Mouse (Mus musculus): ENCODE results near the gene Hist3h2ba.

Gene Hist3h2ba

DNA sequence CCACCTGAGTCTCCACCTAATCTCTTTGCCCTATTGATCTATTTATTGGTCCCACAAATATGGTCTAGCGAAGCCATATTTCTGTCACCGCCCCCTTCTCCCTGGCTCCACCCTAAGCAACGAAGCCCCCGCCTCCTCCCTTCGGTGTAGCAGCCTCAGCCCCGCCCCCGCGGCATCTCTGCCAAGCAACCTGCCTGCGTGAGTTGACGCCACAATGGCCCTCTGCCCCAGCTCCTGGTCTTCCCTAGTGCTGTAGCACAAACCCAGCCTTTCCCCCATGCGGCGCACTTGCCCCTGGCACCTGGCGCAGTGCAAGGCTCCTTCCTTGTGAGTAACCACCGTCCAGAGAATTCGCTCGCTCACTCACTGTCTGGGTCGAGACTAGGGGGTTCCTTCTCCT lies 14.8 kb downstream of the Hist3h2ba start:
- in situ Hi-C loops (cut with MboI; ENCODE audit: low sequenced_read_pairs) = no loop called here

DNA sequence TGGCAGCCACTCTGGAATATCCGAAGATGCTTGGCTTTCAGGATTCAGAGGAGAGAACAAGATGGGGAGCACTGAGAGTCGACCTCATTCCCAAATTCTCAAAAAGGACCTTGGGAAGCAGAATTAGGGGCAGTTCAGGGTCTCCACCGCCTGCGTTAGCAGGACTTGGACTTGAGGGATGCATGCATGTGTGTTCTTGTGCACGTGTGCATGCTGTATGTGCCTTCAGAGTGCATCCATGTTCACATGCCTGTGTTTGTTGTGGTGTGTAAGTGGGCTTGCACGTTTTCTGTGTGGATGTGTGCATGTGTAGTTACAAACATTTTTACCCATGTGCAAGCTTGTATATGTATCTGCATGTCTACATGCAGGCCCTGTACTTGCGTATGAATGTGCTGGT lies 15.5 kb downstream of the Hist3h2ba start:
- in situ Hi-C loops (cut with MboI; ENCODE audit: low sequenced_read_pairs) = no loop called here

DNA sequence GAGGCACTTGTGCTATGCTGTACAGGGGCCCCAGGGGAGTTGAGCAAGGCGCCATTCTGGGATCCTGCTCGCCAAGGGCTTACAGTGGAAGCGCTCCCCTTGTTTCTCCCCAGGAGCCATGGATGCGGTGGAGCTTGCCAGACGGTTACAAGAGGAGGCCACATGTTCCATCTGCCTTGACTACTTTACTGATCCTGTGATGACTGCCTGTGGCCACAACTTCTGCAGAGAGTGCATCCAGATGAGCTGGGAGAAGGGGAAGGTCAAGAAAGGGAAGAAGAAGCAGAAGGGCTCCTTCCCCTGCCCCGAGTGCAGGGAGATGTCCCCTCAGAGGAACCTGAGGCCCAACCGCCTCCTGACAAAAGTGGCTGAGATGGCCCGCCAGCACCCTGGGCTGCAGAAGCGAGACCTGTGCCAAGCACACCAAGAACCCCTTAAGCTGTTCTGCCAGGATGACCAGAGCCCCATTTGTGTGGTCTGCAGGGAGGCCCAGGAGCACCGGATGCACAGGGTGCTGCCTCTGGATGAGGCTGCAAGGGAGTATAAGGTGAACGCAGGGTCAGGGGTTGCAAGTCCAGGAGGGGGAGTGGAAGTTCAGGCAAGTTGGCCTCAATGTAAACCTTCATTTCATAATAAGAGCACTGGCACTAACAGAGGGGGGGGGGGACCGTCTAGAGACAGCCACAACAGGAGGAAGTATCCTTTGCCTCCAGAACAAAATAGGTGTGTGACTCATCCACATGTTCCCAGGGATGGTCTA lies 16.5 kb downstream of the Hist3h2ba start:
- in situ Hi-C loops (cut with MboI; ENCODE audit: low sequenced_read_pairs) = no loop called here

DNA sequence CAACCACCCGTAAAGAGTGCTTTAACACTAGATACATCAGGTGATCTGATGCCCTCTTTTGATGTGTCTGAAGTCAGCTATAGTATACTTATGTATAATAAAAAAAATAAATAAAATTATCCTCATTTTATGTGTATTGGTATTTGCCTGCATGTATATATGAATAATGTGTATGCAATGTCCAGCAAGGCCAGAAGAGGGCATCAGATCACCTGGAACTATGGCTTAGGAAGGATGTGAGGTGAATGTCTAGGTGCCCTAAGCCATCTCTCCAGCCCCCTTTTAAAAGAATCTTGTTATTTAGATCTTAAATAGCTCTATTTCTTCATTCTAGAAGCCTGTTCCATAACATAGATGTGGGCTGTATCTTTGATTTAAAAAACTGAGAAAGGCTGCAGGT lies 18.6 kb downstream of the Hist3h2ba start:
- in situ Hi-C loops (cut with MboI; ENCODE audit: low sequenced_read_pairs) = no loop called here

DNA sequence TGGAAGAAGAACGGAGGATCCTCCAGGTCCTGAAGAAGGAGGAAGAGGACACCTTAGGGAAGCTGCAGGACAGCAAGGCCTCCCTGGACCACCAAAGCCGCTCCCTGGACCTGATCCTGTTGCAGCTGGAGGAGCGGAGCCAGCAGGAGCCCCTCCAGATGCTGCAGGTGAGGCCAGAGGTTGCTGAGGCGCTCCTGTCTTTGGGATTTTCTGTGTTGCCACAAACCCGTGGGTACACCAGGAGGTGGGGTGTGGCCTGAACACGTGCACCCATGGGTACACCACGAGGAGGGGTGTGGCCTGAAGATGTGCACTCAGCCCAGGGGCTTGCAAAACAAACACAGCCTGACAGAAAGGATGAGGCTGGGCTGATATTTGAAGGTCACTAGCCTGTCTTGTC lies 19.8 kb downstream of the Hist3h2ba start:
- in situ Hi-C loops (cut with MboI; ENCODE audit: low sequenced_read_pairs) = no loop called here

DNA sequence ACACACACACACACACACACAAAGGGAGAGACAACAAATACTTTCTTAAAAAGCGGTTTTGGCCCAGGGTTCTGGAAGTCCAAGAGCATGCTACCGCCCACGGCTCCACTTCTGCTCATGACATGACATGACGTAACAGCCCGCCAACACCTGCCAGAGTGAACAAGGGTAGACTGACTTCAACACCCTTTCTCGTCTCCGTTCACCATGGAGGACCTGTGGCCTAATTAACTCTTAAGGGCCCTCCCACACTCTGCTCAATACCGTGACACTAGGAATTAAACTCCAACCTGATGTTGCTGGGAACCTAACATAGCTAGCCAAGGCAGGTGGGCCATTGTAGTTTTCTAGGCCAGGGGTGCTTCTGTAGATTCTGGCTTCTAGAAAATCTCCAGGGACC lies 20.3 kb downstream of the Hist3h2ba start:
- in situ Hi-C loops (cut with MboI; ENCODE audit: low sequenced_read_pairs) = no loop called here

DNA sequence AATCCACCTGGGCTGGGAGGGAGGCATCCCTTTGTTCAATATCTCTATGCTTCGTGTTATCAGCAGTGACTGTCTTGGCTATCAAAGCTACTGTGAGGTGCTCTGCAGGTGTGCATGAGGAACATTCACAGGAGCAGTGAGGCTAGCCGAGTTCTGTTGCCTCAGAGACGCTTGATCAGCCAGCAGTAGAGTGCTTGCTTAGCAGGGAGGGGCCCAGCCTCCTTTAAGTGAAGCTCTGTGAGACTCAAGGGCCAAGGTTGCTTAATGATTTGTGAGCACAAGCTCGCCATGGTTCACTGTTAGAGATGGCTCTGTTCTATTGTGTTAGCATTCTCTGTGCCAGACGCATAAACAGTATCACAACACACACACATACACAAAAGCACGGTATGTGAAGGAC lies 20.9 kb downstream of the Hist3h2ba start:
- in situ Hi-C loops (cut with MboI; ENCODE audit: low sequenced_read_pairs) = no loop called here

DNA sequence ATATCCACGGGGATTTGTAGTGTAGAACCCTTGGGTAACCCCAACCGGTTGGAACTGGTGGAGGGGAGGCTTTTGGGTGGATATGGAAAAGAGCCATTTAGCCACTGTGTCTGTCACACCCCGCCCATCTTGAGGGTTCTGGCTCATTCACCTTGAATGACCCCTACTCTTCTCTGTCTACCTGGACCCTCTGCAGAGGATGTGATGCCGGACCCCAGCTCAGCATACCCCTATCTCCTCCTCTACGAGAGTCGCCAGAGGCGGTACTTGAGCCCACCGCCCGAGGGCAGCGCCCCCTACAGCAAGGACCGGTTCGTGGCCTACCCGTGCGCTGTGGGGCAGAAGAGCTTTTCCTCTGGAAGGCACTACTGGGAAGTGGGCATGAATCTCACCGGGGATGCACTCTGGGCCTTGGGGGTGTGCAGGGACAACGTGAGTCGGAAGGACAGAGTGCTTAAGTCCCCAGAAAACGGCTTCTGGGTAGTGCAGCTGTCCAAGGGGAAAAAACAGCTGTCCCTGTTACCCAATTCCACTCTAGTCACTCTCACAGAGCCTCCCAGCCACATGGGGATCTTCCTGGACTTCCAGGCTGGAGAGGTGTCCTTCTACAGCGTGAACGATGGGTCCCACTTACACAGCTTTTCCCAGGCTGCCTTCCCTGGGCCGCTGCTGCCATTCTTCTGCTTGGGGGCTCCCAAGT lies 22.3 kb downstream of the Hist3h2ba start:
- in situ Hi-C loops (cut with MboI; ENCODE audit: low sequenced_read_pairs) = no loop called here

DNA sequence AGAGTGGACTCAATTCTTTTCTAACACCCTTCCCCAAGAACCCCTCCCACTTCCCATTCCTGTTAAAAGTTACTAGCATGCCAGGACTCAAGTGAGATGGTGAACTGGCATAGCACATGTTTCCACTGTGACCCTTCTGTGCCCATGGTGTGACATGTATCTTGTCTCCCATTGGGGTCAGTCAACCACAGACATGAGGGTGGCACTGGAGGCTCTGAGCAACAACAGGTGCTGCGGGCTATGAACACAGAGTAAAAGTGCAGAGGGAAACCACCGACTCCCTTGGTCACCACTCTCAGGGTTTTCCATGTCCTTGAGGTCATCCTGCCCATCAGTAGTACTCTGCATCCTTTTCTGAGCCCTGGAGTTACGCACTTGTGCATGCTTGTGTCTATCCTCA lies 23.1 kb downstream of the Hist3h2ba start:
- in situ Hi-C loops (cut with MboI; ENCODE audit: low sequenced_read_pairs) = no loop called here

DNA sequence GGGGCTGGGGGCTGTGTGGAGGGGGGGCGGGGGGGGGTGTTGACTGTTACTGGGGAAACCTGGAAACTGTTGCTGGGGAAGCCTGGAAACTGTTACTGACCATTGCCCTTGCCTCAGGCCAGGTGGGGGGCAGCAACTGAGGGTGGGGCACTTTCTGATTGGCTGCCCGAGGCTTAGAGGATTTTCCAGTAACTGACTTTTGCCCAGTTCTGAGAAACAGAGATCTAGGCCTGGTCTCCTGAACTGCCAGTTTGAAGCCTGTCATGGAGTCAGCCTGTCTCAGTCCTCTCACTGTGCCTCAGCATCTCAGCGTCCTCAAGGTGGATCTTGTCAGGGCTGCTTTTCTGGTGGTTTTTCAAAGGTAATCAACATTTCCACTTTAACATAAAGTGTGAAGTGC lies 25.7 kb downstream of the Hist3h2ba start:
- in situ Hi-C loops (cut with MboI; ENCODE audit: low sequenced_read_pairs) = no loop called here

DNA sequence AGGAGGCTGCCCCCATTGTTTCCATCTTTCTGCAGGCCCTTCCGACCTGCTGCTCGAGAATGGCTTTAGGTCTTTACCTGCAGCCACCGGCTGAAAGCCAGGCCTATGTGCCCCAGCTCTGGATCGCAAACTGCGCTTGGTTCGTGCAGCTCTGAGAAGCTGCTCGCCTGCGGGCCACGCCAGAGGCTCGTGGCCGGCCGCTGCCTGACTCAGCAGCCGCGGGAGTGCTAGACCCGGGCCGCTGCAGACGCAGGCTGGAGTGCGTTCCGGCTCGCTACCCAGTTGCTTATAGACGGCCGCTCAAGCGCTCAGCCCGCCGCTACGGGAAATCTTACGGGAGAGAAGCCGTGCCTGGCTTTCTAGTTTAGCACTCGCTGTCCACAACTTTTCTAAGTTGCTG lies 28.4 kb downstream of the Hist3h2ba start:
- in situ Hi-C loops (cut with MboI; ENCODE audit: low sequenced_read_pairs) = no loop called here

DNA sequence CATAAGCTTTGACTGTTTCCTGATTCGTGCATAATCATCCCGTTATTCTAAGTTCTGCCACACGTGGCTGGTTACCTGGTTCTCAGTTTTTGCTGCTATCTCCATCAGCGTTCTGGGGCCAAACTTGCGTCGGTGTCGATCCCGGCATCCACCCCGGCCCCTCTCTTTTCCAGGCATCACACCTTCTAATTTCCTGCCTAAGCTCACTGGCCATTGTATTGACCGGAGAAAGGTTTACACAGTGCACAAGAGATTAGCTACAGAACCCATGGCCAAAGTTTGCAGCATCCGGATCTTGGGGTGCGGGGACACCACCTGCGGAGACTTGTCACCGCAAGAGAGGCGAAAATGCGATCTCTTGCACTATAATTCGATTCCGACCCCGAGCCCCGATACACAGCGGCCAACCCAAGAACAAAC lies 28.9 kb downstream of the Hist3h2ba start:
- in situ Hi-C loops (cut with MboI; ENCODE audit: low sequenced_read_pairs) = no loop called here

DNA sequence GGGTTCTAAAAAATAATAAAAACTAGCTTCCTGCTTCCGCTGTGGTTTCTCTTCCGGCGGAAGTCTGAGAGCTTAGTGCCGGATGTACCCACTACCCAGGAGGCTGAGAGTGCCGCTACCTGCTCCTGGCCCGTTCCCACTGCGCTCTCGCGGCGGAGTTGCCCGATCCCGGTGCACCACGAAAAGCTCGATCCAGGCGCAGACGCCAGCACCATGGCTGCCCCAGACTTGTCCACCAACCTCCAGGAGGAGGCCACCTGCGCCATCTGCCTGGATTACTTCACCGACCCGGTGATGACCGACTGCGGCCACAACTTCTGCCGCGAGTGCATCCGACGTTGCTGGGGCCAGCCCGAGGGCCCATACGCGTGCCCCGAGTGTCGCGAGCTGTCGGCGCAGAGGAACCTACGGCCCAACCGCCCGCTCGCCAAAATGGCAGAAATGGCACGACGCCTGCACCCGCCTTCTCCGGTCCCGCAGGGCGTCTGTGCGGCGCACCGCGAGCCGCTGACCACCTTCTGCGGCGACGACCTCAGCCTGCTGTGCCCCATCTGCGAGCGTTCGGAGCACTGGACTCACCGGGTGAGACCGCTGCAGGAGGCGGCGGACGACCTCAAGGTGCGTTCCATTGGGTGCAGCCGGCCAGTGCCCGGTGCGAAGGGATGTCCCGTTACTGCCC lies 29.4 kb downstream of the Hist3h2ba start, which contains the start of gene Trim11:
Gene Trim11 (plus strand): TSS at position 67 of the 679 bp plus-strand sequence.
- in situ Hi-C loops (cut with MboI; ENCODE audit: low sequenced_read_pairs) = no loop called here

DNA sequence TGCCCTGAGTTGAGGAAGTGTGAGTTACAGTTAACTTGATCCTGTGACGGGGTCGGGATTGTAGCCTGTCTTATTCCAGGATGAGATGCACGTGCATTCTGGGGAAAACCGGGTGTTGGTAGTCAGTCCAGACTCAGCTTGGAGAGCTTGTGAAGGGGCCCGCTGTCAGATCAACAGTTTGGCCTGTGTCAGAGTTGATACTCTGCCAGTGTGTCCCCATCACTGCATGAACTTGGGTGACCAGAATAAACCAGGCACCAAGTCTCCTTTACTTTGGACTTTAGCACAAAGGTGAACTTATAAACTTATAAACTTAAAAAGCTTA lies 29.9 kb downstream of the Hist3h2ba start:
- in situ Hi-C loops (cut with MboI; ENCODE audit: low sequenced_read_pairs) = no loop called here

DNA sequence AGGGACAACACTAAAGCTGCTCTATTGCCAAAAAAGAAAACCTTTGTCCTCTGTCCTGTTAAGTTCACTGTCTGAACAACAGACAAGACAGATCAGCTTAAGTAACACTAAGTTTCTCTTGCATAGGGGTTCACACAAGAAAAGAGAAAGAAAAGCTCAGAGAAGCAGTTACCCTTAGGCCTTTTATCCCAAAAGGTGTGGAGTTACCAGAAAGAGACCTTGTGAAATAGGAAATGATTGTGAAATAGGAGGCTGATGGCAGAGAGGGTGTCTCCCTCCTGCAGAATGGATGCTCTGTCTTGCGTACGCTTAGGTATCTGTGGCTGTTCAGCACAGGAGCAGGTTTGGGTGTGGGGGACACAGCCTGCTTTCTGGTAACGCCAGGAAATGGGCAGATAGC lies 30.5 kb downstream of the Hist3h2ba start:
- in situ Hi-C loops (cut with MboI; ENCODE audit: low sequenced_read_pairs) = no loop called here

DNA sequence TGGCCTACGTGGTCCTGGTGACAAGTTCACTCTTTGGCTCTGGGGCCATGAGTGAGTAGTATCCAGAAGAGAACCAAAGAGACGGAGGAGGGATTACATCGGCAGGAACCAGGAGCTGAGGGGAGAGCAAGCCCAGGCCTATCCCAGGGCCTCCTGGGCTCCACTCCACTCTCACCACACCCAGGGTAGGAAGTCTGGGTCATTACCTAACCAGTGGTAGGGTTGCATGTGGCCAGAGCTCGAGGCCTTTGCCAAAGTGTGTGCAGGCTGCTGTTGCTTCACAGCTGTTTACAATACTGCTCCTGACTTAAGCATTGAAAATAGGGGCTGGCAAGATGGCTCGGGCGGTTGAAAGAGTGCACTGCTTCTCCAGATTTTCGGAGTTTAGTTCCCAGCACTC lies 30.9 kb downstream of the Hist3h2ba start:
- in situ Hi-C loops (cut with MboI; ENCODE audit: low sequenced_read_pairs) = no loop called here

DNA sequence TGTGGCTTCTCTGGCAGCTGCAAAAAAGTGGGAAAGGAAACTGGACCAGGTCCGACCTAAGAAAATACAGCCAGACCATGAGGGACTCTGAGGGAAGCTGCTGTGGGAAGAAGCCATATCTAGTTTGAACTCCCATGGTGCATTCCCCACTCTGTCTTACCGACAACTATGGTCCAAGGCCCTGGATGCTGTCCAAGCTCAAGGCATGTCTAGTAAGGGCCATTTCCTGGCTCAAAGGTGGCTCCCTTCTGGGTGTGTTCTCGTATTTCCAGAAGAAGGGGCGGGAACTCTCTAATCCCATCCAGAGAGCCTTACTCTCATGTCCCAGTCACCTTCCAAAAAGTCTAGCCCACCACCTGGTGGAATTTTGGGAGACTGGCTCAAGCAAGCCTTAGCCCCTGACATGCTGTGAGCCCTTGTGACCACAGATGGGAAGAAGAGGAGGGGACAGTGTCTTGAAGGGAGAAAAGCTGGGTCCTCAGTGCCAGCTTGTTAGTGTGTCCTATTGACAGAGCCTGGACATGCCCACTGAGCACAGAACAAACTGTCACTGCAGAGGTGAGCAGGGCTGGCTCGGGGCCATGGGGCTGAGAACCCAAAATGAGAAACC lies 31.8 kb downstream of the Hist3h2ba start:
- in situ Hi-C loops (cut with MboI; ENCODE audit: low sequenced_read_pairs) = no loop called here

DNA sequence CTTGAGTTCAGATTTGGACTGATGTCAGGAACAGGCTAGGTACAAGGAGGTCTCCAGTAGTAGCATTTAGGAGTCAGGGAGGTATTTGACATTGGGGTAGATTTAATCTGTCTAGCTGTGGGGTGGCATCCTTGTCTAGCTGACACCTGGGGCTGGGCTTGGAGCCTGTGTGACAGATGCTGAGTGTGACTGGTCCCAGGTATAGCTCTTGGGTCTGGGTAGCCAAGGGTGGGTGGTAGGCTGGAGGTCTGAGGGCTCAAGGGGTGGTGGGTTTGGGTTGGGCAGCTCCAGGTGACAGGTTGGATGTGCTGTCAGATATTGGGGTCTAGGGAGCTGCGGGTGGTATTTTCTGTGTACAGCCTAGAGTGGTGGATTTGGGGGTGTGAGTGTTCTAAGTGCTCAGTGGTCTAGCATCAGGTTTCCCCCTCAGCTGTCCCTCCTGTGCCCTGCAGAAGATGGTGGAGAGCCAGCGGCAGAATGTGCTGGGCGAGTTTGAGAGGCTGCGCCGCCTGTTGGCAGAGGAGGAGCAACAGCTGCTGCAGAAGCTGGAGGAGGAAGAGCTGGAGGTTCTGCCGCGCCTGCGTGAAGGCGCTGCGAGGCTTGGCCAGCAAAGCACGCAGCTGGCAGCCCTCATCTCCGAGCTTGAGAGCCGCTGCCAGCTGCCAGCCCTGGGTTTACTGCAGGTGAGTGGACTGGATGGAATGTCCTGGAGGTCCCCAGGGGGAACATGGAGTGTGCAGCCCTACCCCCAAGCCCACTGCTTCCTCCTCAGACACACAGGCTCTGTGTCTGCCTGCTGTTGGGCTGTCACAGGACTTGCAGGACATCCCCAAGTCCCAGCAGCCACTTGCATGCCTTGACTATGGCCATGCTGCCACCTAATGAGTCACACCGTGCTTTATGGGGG lies 33.1 kb downstream of the Hist3h2ba start:
- in situ Hi-C loops (cut with MboI; ENCODE audit: low sequenced_read_pairs) = no loop called here

DNA sequence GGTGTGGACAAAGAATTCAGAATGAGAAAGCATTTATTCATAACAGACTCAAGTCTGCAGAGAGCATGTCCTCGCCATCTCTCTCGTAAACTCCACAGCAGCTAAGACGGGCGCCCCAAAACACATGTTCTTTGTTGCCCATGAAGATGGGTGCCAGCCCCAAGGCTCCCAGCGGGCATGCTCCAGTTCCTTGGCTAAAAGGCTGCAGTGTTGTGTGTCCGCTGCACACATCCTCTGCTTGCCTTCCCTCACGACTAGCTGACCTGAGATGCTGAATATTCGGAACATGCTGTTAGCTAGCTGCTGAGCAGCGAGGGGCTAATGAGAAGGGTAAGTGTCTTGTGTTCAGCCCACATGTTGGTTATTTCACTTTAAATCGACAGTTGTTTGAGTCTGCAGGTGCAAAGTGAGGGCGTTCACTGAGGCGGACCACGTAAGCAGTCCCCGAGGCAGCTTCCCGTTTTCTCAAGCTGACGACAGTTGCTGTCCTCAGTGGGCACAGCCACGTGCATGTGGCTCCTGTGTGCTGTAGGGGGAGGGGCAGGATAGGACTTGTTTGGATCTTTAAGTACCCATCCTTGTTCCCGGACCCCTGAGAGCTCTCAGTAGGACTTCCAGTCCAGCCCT lies 33.9 kb downstream of the Hist3h2ba start:
- in situ Hi-C loops (cut with MboI; ENCODE audit: low sequenced_read_pairs) = no loop called here

DNA sequence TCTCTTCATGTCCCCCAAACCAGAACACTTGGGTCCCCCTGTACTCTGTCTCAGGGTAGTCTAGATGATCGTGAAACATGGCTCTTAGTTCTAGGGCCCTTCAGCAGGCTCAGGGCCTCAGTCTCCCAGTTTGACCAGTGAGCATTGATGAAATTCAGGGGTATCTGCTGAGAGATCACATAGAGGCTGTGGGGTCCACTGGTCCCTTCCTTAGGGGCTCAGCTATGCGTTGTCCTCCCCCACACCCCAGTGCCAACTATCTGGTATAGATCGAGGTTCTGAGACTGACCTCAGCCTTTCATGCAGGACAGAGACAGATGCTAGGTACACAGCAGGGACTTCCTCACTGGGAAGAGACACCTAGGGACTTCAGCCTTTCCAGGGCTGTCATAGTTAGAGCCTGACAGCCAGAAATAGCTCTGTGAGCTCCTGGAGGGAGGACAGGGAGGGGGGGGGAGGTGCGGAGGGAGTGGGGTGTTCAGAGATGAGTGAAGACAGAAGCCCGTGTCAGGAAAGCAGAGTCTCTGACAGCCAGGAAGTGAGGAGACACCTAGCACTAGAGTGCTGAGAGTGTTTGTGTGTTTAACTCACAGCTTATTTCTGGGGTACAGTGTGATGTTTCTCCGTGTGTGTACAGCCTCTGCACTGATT lies 35.1 kb downstream of the Hist3h2ba start:
- in situ Hi-C loops (cut with MboI; ENCODE audit: low sequenced_read_pairs) = no loop called here
